Mouse (Mus musculus) frontal cortex, adult 2 months (tissue): ENCODE measurements around the gene Dido1. TPM values are rescaled to one million over a fixed set of nuclear protein-coding genes. Genes with fewer than 3 reads are reported as not detected.

ENCODE experiments used
- polyA plus RNA-seq: library from polyadenylated mRNA; depleted of rRNA; stranded (reverse); fragments of >200 nt; gene quantifications from 2 replicates; pipeline ENCODE4 v1.2.3, GENCODE M21; 2012; rRNA removed

The Dido1 gene
- polyA plus RNA-seq, 1 experiment = 39.7 TPM

Other genes starting within 250 kb of the Dido1 start
- 4.5 and 5.2 TPM in 2 replicates for gene Ntsr1, start 210.0 kb downstream of the Dido1 start, polyA plus RNA-seq
- 30.8 and 34.7 TPM in 2 replicates for gene Mrgbp, start 128.7 kb downstream of the Dido1 start, polyA plus RNA-seq
- 49.0 and 57.0 TPM in 2 replicates for gene Ogfr, start 120.8 kb downstream of the Dido1 start, polyA plus RNA-seq
- 14.5 and 17.7 TPM in 2 replicates for gene Col9a3, start 112.2 kb downstream of the Dido1 start, polyA plus RNA-seq
- 0.86 and 0.92 TPM in 2 replicates for gene Tcfl5, start 67.3 kb downstream of the Dido1 start, polyA plus RNA-seq
- 57.0 and 57.7 TPM in 2 replicates for gene Gid8, start 118 bp upstream of the Dido1 start, polyA plus RNA-seq
- gene Slc17a9, start 15.3 kb upstream of the Dido1 start, polyA plus RNA-seq = 1.00 and 1.1 TPM in 2 replicates
- gene Bhlhe23, start 66.9 kb upstream of the Dido1 start, polyA plus RNA-seq = 0.04 and 0.08 TPM in 2 replicates
- gene Ythdf1, start 210.9 kb upstream of the Dido1 start, polyA plus RNA-seq = 43.1 and 45.7 TPM in 2 replicates
- gene Birc7, start 219.0 kb upstream of the Dido1 start, polyA plus RNA-seq = 0.08 and 0.42 TPM in 2 replicates
- gene Nkain4, start 244.7 kb upstream of the Dido1 start, polyA plus RNA-seq = 74.4 and 84.5 TPM in 2 replicates